Mouse (Mus musculus) lung, embryonic 14.5 days (tissue): ENCODE data around the gene Crtc3. TPM values are rescaled to one million over a fixed set of nuclear protein-coding genes. Genes with fewer than 3 reads are reported as not detected.

Experiments used
- ATAC-seq: fragments of 200-750 bp; cut with Nextera tagmentation; 2 replicates; pipeline ENCODE4 v1.8.0; 2017; ENCODE audit warnings: mild to moderate bottlenecking, moderate TSS enrichment, moderate library complexity; ENCODE audit not compliant: insufficient read depth
- DNase-seq: peaks from one replicate; pipeline ENCODE4 v3.0.0-alpha.2; 2015
- H3K27ac ChIP-seq: fragments of 300-500 bp; sonication (generic); 2 replicates; pipeline ENCODE4 v1.5.1; 2014; ENCODE audit warnings: low read depth, mild to moderate bottlenecking, moderate library complexity
- H3K27me3 ChIP-seq: fragments of 300-500 bp; sonication (generic); 2 replicates; pipeline ENCODE4 v1.6.1; 2014; ENCODE audit warnings: low read length, control low read depth; ENCODE audit not compliant: insufficient read depth
- H3K36me3 ChIP-seq: fragments of 300-500 bp; sonication (generic); 2 replicates; pipeline ENCODE4 v1.6.1; 2014; ENCODE audit warnings: control low read depth; ENCODE audit not compliant: insufficient read depth
- H3K4me1 ChIP-seq: fragments of 300-500 bp; sonication (generic); 2 replicates; pipeline ENCODE4 v1.6.1; 2014; ENCODE audit warnings: antibody characterized with exemption, control low read depth; ENCODE audit not compliant: insufficient read depth
- H3K4me2 ChIP-seq: fragments of 300-500 bp; sonication (generic); 2 replicates; pipeline ENCODE4 v1.6.1; 2014; ENCODE audit warnings: mild to moderate bottlenecking
- H3K4me3 ChIP-seq: fragments of 300-500 bp; sonication (generic); 2 replicates; pipeline ENCODE4 v1.5.1; 2014; ENCODE audit warnings: low read depth, low read length
- H3K9ac ChIP-seq: fragments of 300-500 bp; sonication (generic); 2 replicates; pipeline ENCODE4 v1.6.1; 2014
- H3K9me3 ChIP-seq: fragments of 300-500 bp; sonication (generic); 2 replicates; pipeline ENCODE4 v1.6.1; 2016; ENCODE audit warnings: low read depth, low read length, control low read depth
- CTCF ChIP-seq: IDR thresholded peaks from 2 replicates; pipeline ENCODE4 v1.5.1; 2016; ENCODE audit warnings: antibody characterized with exemption, low read depth
- WGBS: fragments of 180-500 bp; shearing (Covaris S2); extraction: QIAGEN DNeasy Blood & Tissue Kit; methylation state at CpG from one replicate; pipeline ENCODE4 v1.1.7; 2014; 5-methylcytosine and 5-hydroxymethylcytosine counted together
- polyA plus RNA-seq: library from polyadenylated mRNA; unstranded; fragments of >200 nt; fragmentation: Nextera tagmentation; extraction: Ambion mirVana; gene quantifications from 2 replicates; pipeline ENCODE4 v1.2.1, GENCODE M21; 2014

Gene Crtc3
- polyA plus RNA-seq, 1 experiment from 2014 or later = 27.5 TPM

- peak; percentile 39 for TF ChIP-seq CTCF
- peak; percentile 67 for ATAC-seq
- under 1% methylated on average over 68 of the region's 69 CpGs for WGBS
Observed at GRCm38 (mm10) chr7:80687721-80688555, 739 bp downstream of the Crtc3 start.

GRCm38 (mm10) chr7:80685639-80686038, 3.0 kb downstream of the Crtc3 start:
- Histone ChIP-seq H3K9me3 (no peaks in the 10 kb centered on the region), H3K27me3 (no peaks in the 10 kb centered on the region), H3K27ac (no peak overlapping the region), H3K4me2 (no peak overlapping the region), H3K4me1 (no peaks in the 10 kb centered on the region), H3K9ac (no peak overlapping the region), H3K36me3 (no peaks in the 10 kb centered on the region), H3K4me3 (no peak overlapping the region)
- TF ChIP-seq CTCF = no peak
- DNase-seq (no peak), ATAC-seq (no peak)
- 74% methylated on average over 5 of the region's 5 CpGs for WGBS

More at GRCm38 (mm10) chr7:80687721-80688555, 739 bp downstream of the Crtc3 start:
- peak overlapping the region; percentile 96 for H3K27ac ChIP-seq
- no peaks in the 10 kb centered on the region for H3K27me3 ChIP-seq
- H3K36me3 ChIP-seq = no peaks in the 10 kb centered on the region
- no peaks in the 10 kb centered on the region for H3K4me1 ChIP-seq
- DNase-seq = peak; percentile 76
- peak overlapping the region; percentile 94 for H3K9ac ChIP-seq
- peak overlapping the region; percentile 76 for H3K4me2 ChIP-seq
- no peaks in the 10 kb centered on the region for H3K9me3 ChIP-seq
- peak overlapping the region; percentile 85 for H3K4me3 ChIP-seq

GRCm38 (mm10) chr7:80682630-80683029, 6.0 kb downstream of the Crtc3 start:
- DNase-seq (no peak), ATAC-seq (no peak)
- Histone ChIP-seq H3K4me1 (peaks cover 3% of the 10 kb centered on the region; the same call in 1 of the 2 replicates), H3K4me2 (no peak overlapping the region), H3K27ac (no peak overlapping the region), H3K4me3 (no peak overlapping the region), H3K36me3 (no peaks in the 10 kb centered on the region), H3K27me3 (no peaks in the 10 kb centered on the region), H3K9me3 (no peaks in the 10 kb centered on the region), H3K9ac (no peak overlapping the region)
- WGBS = 35% methylated on average over 1 of the region's 1 CpGs
- no peak for TF ChIP-seq CTCF

- peak; percentile 41 for DNase-seq
- Histone ChIP-seq H3K9me3 (no peaks in the 10 kb centered on the region), H3K4me3 (no peak overlapping the region), H3K27me3 (no peaks in the 10 kb centered on the region), H3K4me2 (no peak overlapping the region), H3K27ac (no peak overlapping the region), H3K9ac (no peak overlapping the region; the same call in 1 of the 2 replicates), H3K4me1 (peaks cover 3% of the 10 kb centered on the region; the same call in 1 of the 2 replicates), H3K36me3 (peaks cover 12% of the 10 kb centered on the region; the same call in 1 of the 2 replicates)
- no peak for TF ChIP-seq CTCF
- ATAC-seq = peak; percentile 58; the same call in 1 of the 2 replicates
- 20% methylated on average over 12 of the region's 12 CpGs for WGBS
Observed at GRCm38 (mm10) chr7:80680218-80680847, 8.3 kb downstream of the Crtc3 start.

GRCm38 (mm10) chr7:80672323-80672722, 16.4 kb downstream of the Crtc3 start:
- H3K9me3 ChIP-seq = no peaks in the 10 kb centered on the region
- WGBS = 79% methylated on average over 3 of the region's 3 CpGs
- TF ChIP-seq CTCF = no peak
- no peak overlapping the region for H3K9ac ChIP-seq
- H3K27ac ChIP-seq = no peak overlapping the region
- H3K4me1 ChIP-seq = peaks cover 7% of the 10 kb centered on the region; the same call in 1 of the 2 replicates
- no peak overlapping the region for H3K4me2 ChIP-seq
- peaks cover 25% of the 10 kb centered on the region for H3K36me3 ChIP-seq
- H3K4me3 ChIP-seq = no peak overlapping the region
- DNase-seq (no peak), ATAC-seq (no peak)
- H3K27me3 ChIP-seq = no peaks in the 10 kb centered on the region

- H3K9ac ChIP-seq = no peak overlapping the region
- ATAC-seq = no peak
Observed at GRCm38 (mm10) chr7:80670889-80671288, 17.8 kb downstream of the Crtc3 start.

GRCm38 (mm10) chr7:80667190-80667589, 21.5 kb downstream of the Crtc3 start:
- Histone ChIP-seq H3K4me1 (peaks cover 22% of the 10 kb centered on the region), H3K9ac (no peak overlapping the region), H3K4me3 (no peak overlapping the region), H3K27me3 (no peaks in the 10 kb centered on the region), H3K36me3 (0 out of 2 replicates have a peak, but pooled peaks cover 3% of the 10 kb centered on the region), H3K4me2 (peak overlapping the region; percentile 5), H3K9me3 (no peaks in the 10 kb centered on the region), H3K27ac (peak overlapping the region; percentile 85)
- WGBS = 24% methylated on average over 11 of the region's 11 CpGs
- TF ChIP-seq CTCF = no peak
- DNase-seq (no peak), ATAC-seq (peak; percentile 36; the same call in 1 of the 2 replicates)

More at GRCm38 (mm10) chr7:80670889-80671288, 17.8 kb downstream of the Crtc3 start:
- no peak overlapping the region for H3K27ac ChIP-seq
- no peak for TF ChIP-seq CTCF
- H3K36me3 ChIP-seq = peaks cover 17% of the 10 kb centered on the region
- DNase-seq = no peak
- peaks cover 16% of the 10 kb centered on the region for H3K4me1 ChIP-seq
- no peaks in the 10 kb centered on the region for H3K9me3 ChIP-seq
- H3K4me3 ChIP-seq = no peak overlapping the region
- WGBS = 89% methylated on average over 6 of the region's 6 CpGs
- H3K4me2 ChIP-seq = no peak overlapping the region
- H3K27me3 ChIP-seq = no peaks in the 10 kb centered on the region
